9 mouse cellular contexts compared by ENCODE assay signal in the genomic region with DNA sequence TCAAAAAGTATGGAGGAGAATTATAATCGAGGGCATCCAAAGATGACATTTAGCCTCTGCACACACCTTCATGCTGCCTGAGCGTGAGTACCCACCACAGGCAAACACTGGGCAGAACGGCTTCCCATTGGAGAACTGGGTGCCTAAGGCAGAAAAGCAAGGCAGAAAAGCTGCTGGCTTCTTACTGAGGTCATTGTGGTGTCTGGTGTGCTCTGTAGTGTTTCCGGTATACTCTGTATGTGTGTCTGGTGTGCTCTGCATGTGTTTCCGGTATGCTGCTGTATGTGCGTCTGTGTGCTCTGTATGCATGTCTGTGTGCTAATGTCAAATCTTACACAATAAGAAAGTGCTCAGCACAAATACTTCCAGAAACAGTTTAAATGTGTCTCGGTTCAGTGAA.
DNase-seq lines count a peak whose midpoint lies in the region; ATAC-seq lines count a peak whose summit lies in the region.
"Had no signal": no experiment of that assay in that cellular context is flagged by ENCODE, and none has a peak within 500 bp of the region (broad histone marks: within the 10 kb centered on the region; RNA-seq: fewer than 3 reads in every experiment).

No protein-coding gene starts in this region.

- no peak for DNase-seq in heart, adult 9 months (ENCODE audit: low spot score in 2 of 2)
- DNase-seq in thymus, postnatal 36 days = peak; percentile 22 to 25
- no peak for DNase-seq in layer of hippocampus, adult 11-12 months (ENCODE audit: low spot score)
- no peak for DNase-seq in adrenal gland, adult (ENCODE audit: inconsistent age in 2 of 2, low spot score in 1 of 2)

- no peak overlapping the region for H3K4me3 ChIP-seq in heart, embryonic 13.5 days
- no peak overlapping the region for H3K4me3 ChIP-seq in neural tube, embryonic 13.5 days
- no peak overlapping the region for H3K4me3 ChIP-seq in neural tube, embryonic 15.5 days (replicated peaks)
- no peak overlapping the region for H3K4me3 ChIP-seq in limb, embryonic 15.5 days

- no peak overlapping the region for H3K9ac ChIP-seq in heart, embryonic 13.5 days
- no peak overlapping the region for H3K9ac ChIP-seq in neural tube, embryonic 13.5 days
- H3K9ac ChIP-seq in neural tube, embryonic 15.5 days (replicated peaks) = no peak overlapping the region
- H3K9ac ChIP-seq in limb, embryonic 15.5 days = no peak overlapping the region
- H3K9ac ChIP-seq: liver, embryonic 14.5 days had no signal

- no peaks in the 10 kb centered on the region for H3K27me3 ChIP-seq in heart, embryonic 13.5 days (replicated peaks)
- H3K27me3 ChIP-seq in neural tube, embryonic 13.5 days = no peaks in the 10 kb centered on the region
- no peaks in the 10 kb centered on the region for H3K27me3 ChIP-seq in neural tube, embryonic 15.5 days (replicated peaks)
- no peaks in the 10 kb centered on the region for H3K27me3 ChIP-seq in limb, embryonic 15.5 days

- 85% methylated on average over 7 of the region's 7 CpGs for WGBS in heart, embryonic 13.5 days
- WGBS in neural tube, embryonic 13.5 days = 81% methylated on average over 7 of the region's 7 CpGs
- 83% methylated on average over 7 of the region's 7 CpGs for whole genome bisulfite sequencing in neural tube, embryonic 15.5 days
- WGBS in limb, embryonic 15.5 days = 64% methylated on average over 7 of the region's 7 CpGs

- H3K27ac ChIP-seq in heart, embryonic 13.5 days (replicated peaks) = peak overlapping the region; percentile 78
- H3K27ac ChIP-seq in neural tube, embryonic 13.5 days (replicated peaks) = 0 out of 2 replicates have a peak overlapping the region, but pooled peaks have one; percentile 23
- H3K27ac ChIP-seq in neural tube, embryonic 15.5 days (replicated peaks) = no peak overlapping the region
- peak overlapping the region; percentile 82 for H3K27ac ChIP-seq in limb, embryonic 15.5 days
- H3K27ac ChIP-seq: liver, embryonic 14.5 days had no signal

- no peak for ATAC-seq in heart, embryonic 13.5 days (ENCODE audit: extremely low read depth, insufficient number of reproducible peaks, low FRiP score, low TSS enrichment)
- ATAC-seq in neural tube, embryonic 13.5 days (ENCODE audit: low read depth) = 0 out of 2 replicates have a peak, but pooled peaks have one; percentile 40
- ATAC-seq in neural tube, embryonic 15.5 days (ENCODE audit: low FRiP score) = no peak
- ATAC-seq in limb, embryonic 15.5 days (ENCODE audit: insufficient number of reproducible peaks, low FRiP score, low TSS enrichment, low read depth) = no peak

- no peaks in the 10 kb centered on the region for H3K9me3 ChIP-seq in heart, embryonic 13.5 days
- H3K9me3 ChIP-seq in neural tube, embryonic 13.5 days = no peaks in the 10 kb centered on the region
- H3K9me3 ChIP-seq in neural tube, embryonic 15.5 days (replicated peaks) = no peaks in the 10 kb centered on the region
- no peaks in the 10 kb centered on the region for H3K9me3 ChIP-seq in limb, embryonic 15.5 days

- H3K36me3 ChIP-seq in heart, embryonic 13.5 days = no peaks in the 10 kb centered on the region
- no peaks in the 10 kb centered on the region for H3K36me3 ChIP-seq in neural tube, embryonic 13.5 days
- H3K36me3 ChIP-seq in neural tube, embryonic 15.5 days = no peaks in the 10 kb centered on the region
- H3K36me3 ChIP-seq in limb, embryonic 15.5 days = no peaks in the 10 kb centered on the region

- peaks cover 42% of the 10 kb centered on the region for H3K4me1 ChIP-seq in heart, embryonic 13.5 days
- peaks cover 26% of the 10 kb centered on the region for H3K4me1 ChIP-seq in neural tube, embryonic 13.5 days (replicated peaks)
- H3K4me1 ChIP-seq in neural tube, embryonic 15.5 days = peaks cover 19% of the 10 kb centered on the region
- H3K4me1 ChIP-seq in limb, embryonic 15.5 days = peaks cover 48% of the 10 kb centered on the region

- H3K4me2 ChIP-seq in heart, embryonic 13.5 days = no peak overlapping the region
- H3K4me2 ChIP-seq in neural tube, embryonic 13.5 days = no peak overlapping the region
- H3K4me2 ChIP-seq in neural tube, embryonic 15.5 days = no peak overlapping the region
- no peak overlapping the region for H3K4me2 ChIP-seq in limb, embryonic 15.5 days

Comparison
In these comparisons a context has a peak if more than half of its experiments do, and no peak if none do; other contexts are left out.
1. DNase-seq: peak in thymus, postnatal 36 days (2 of 2); none in heart, adult 9 months (0 of 2), layer of hippocampus, adult 11-12 months (single experiment) and adrenal gland, adult (0 of 2).